Mouse (Mus musculus): ENCODE measurements around the gene Tmem79.

- TF ChIP-seq CTCF (conservative IDR thresholded peaks at IDR 0.05; ENCODE audit: low read length) (no peak), POU5F1 (IDR thresholded peaks at IDR 0.05; ENCODE audit: borderline replicate concordance, low read length) (no peak)
Measured at GRCm38 (mm10) chr3:88334902-88335435, 979 bp downstream of the Tmem79 start.
